Mouse (Mus musculus): ENCODE data around the gene Papln. TPM values are rescaled to one million over a fixed set of nuclear protein-coding genes. Genes with fewer than 3 reads are reported as not detected.
A peak's percentile ranks its signal among the peaks of the same experiment; 100 is the strongest.

Papln gene
- polyA plus RNA-seq, 1 experiment from 2014 or later: 0.44 TPM

GRCm38 (mm10) chr12:83781204-83781603 lies 17.8 kb downstream of the Papln start:
- Histone ChIP-seq H3K27me3 (ENCODE audit: control insufficient read depth, insufficient read depth, low read length) (no peaks in the 10 kb centered on the region), H3K9me3 (ENCODE audit: control insufficient read depth, low read length) (no peaks in the 10 kb centered on the region), H3K4me1 (replicated peaks; ENCODE audit: control insufficient read depth, insufficient read depth, low read length) (no peaks in the 10 kb centered on the region), H3K9ac (no peak overlapping the region), H3K4me2 (replicated peaks) (no peak overlapping the region), H3K36me3 (replicated peaks; ENCODE audit: control insufficient read depth, insufficient read depth) (no peaks in the 10 kb centered on the region), H3K4me3 (replicated peaks; ENCODE audit: low read length) (no peak overlapping the region), H3K27ac (no peak overlapping the region)
- DNase-seq (ENCODE audit: low spot score) (no peak), ATAC-seq (ENCODE audit: low FRiP score) (no peak)
- 60% methylated on average over 7 of the region's 7 CpGs for WGBS

- no peak for ATAC-seq (ENCODE audit: low FRiP score)
- H3K9ac ChIP-seq: no peak overlapping the region
- H3K4me1 ChIP-seq (replicated peaks; ENCODE audit: control insufficient read depth, insufficient read depth, low read length): no peaks in the 10 kb centered on the region
- H3K27ac ChIP-seq: no peak overlapping the region
- no peaks in the 10 kb centered on the region for H3K9me3 ChIP-seq (ENCODE audit: control insufficient read depth, low read length)
- no peaks in the 10 kb centered on the region for H3K27me3 ChIP-seq (ENCODE audit: control insufficient read depth, insufficient read depth, low read length)
- no peak for DNase-seq (ENCODE audit: low spot score)
- no peak overlapping the region for H3K4me2 ChIP-seq (replicated peaks)
- 72% methylated on average over 23 of the region's 23 CpGs for WGBS
- H3K4me3 ChIP-seq (replicated peaks; ENCODE audit: low read length): no peak overlapping the region
- no peaks in the 10 kb centered on the region for H3K36me3 ChIP-seq (replicated peaks; ENCODE audit: control insufficient read depth, insufficient read depth)
Observed at GRCm38 (mm10) chr12:83781640-83782278, 18.3 kb downstream of the Papln start.

GRCm38 (mm10) chr12:83782669-83783068 lies 19.2 kb downstream of the Papln start:
- H3K36me3 ChIP-seq (replicated peaks; ENCODE audit: control insufficient read depth, insufficient read depth): no peaks in the 10 kb centered on the region
- no peaks in the 10 kb centered on the region for H3K27me3 ChIP-seq (ENCODE audit: control insufficient read depth, insufficient read depth, low read length)
- no peak overlapping the region for H3K27ac ChIP-seq
- no peak overlapping the region for H3K4me2 ChIP-seq (replicated peaks)
- no peak for DNase-seq (ENCODE audit: low spot score)
- H3K4me3 ChIP-seq (replicated peaks; ENCODE audit: low read length): no peak overlapping the region
- ATAC-seq (ENCODE audit: low FRiP score): no peak
- 83% methylated on average over 10 of the region's 10 CpGs for WGBS
- no peaks in the 10 kb centered on the region for H3K9me3 ChIP-seq (ENCODE audit: control insufficient read depth, low read length)
- H3K4me1 ChIP-seq (replicated peaks; ENCODE audit: control insufficient read depth, insufficient read depth, low read length): no peaks in the 10 kb centered on the region
- no peak overlapping the region for H3K9ac ChIP-seq

- Histone ChIP-seq H3K27ac (no peak overlapping the region), H3K9ac (no peak overlapping the region), H3K4me1 (replicated peaks; ENCODE audit: control insufficient read depth, insufficient read depth, low read length) (no peaks in the 10 kb centered on the region), H3K27me3 (ENCODE audit: control insufficient read depth, insufficient read depth, low read length) (no peaks in the 10 kb centered on the region), H3K4me2 (replicated peaks) (no peak overlapping the region), H3K9me3 (ENCODE audit: control insufficient read depth, low read length) (no peaks in the 10 kb centered on the region), H3K36me3 (replicated peaks; ENCODE audit: control insufficient read depth, insufficient read depth) (no peaks in the 10 kb centered on the region), H3K4me3 (replicated peaks; ENCODE audit: low read length) (no peak overlapping the region)
- WGBS: 64% methylated on average over 4 of the region's 4 CpGs
- ATAC-seq (ENCODE audit: low FRiP score) (no peak), DNase-seq (ENCODE audit: low spot score) (no peak)
Observed at GRCm38 (mm10) chr12:83785305-83785704, 21.9 kb downstream of the Papln start.

DNA sequence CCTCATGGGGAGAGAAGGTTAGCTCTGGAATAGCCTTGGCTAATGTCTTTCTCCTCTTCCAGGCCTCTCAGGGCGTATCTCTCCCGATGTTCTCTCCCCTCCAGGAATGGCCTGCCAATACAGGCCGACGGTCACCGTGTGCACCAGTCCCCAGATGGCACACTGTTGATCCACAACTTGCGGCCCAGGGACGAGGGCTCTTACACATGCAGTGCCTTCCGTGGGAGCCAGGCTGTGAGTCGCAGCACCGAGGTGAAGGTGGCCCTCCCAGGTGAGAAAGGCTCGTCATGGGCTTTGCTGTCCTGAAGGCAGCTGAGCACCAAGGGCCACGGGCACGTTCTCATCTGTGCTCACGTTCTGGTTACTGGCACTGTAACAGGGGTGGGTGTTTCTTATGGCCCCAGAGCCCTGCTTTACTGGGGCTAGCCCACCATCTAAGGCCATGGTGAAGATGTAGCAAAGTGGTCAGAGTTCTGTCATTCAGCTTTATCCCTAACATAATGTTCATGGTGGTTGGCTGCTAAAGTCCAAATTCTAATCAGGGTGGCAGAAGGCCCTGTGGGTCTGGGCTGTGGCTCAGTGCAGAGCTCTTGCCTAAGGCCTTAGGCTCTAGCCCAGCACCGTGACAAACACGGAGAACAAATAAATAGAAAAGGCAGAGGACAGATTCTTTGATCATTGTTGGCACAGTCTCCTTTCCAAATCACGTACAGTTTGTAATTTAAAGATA lies 25.8 kb downstream of the Papln start:
- Histone ChIP-seq H3K36me3 (replicated peaks; ENCODE audit: control insufficient read depth, insufficient read depth) (peaks cover 11% of the 10 kb centered on the region; the same call in 1 of the 2 replicates), H3K9ac (no peak overlapping the region), H3K27ac (no peak overlapping the region), H3K4me2 (replicated peaks) (no peak overlapping the region), H3K27me3 (ENCODE audit: control insufficient read depth, insufficient read depth, low read length) (no peaks in the 10 kb centered on the region), H3K4me1 (replicated peaks; ENCODE audit: control insufficient read depth, insufficient read depth, low read length) (no peaks in the 10 kb centered on the region), H3K4me3 (replicated peaks; ENCODE audit: low read length) (no peak overlapping the region), H3K9me3 (ENCODE audit: control insufficient read depth, low read length) (no peaks in the 10 kb centered on the region)
- DNase-seq (ENCODE audit: low spot score) (no peak), ATAC-seq (ENCODE audit: low FRiP score) (no peak)
- WGBS: 88% methylated on average over 17 of the region's 17 CpGs

- H3K4me2 ChIP-seq (replicated peaks): no peak overlapping the region
- H3K27ac ChIP-seq: no peak overlapping the region
- no peak for DNase-seq (ENCODE audit: low spot score)
- no peaks in the 10 kb centered on the region for H3K4me1 ChIP-seq (replicated peaks; ENCODE audit: control insufficient read depth, insufficient read depth, low read length)
- 60% methylated on average over 4 of the region's 4 CpGs for WGBS
- no peaks in the 10 kb centered on the region for H3K9me3 ChIP-seq (ENCODE audit: control insufficient read depth, low read length)
- H3K4me3 ChIP-seq (replicated peaks; ENCODE audit: low read length): no peak overlapping the region
- H3K27me3 ChIP-seq (ENCODE audit: control insufficient read depth, insufficient read depth, low read length): no peaks in the 10 kb centered on the region
- peaks cover 15% of the 10 kb centered on the region; the same call in 1 of the 2 replicates for H3K36me3 ChIP-seq (replicated peaks; ENCODE audit: control insufficient read depth, insufficient read depth)
- ATAC-seq (ENCODE audit: low FRiP score): no peak
- H3K9ac ChIP-seq: no peak overlapping the region
Observed at GRCm38 (mm10) chr12:83789781-83790140, 26.3 kb downstream of the Papln start.

DNA sequence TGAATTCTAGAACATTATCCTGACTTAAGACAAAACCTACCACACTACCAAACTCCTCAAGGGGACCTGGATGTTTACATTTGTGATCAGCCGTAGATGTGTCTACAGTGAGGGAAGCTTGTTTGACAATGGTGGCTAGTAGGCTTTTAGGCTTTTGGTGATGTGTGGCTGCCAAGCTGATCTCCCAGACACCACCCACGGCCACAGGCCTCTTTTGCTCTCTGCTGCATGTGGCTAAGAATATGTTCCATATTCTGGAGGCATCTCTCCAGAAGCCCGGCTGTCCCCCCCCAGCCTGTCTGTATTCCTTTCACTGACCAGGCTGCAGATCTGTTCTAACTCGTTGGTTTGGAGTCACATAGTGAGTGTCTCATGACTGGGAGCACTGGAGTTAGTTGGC lies 27.3 kb downstream of the Papln start:
- Histone ChIP-seq H3K9me3 (ENCODE audit: control insufficient read depth, low read length) (no peaks in the 10 kb centered on the region), H3K4me3 (replicated peaks; ENCODE audit: low read length) (no peak overlapping the region), H3K36me3 (replicated peaks; ENCODE audit: control insufficient read depth, insufficient read depth) (peaks cover 23% of the 10 kb centered on the region; the same call in 1 of the 2 replicates), H3K9ac (no peak overlapping the region), H3K27ac (no peak overlapping the region), H3K4me1 (replicated peaks; ENCODE audit: control insufficient read depth, insufficient read depth, low read length) (no peaks in the 10 kb centered on the region), H3K27me3 (ENCODE audit: control insufficient read depth, insufficient read depth, low read length) (no peaks in the 10 kb centered on the region), H3K4me2 (replicated peaks) (no peak overlapping the region)
- no peak for DNase-seq (ENCODE audit: low spot score)
- ATAC-seq (ENCODE audit: low FRiP score): no peak
- WGBS: 89% methylated on average over 4 of the region's 4 CpGs

- no peak overlapping the region for H3K4me2 ChIP-seq (replicated peaks)
- no peak for DNase-seq (ENCODE audit: low spot score)
Observed at GRCm38 (mm10) chr12:83791737-83792136, 28.3 kb downstream of the Papln start.

DNA sequence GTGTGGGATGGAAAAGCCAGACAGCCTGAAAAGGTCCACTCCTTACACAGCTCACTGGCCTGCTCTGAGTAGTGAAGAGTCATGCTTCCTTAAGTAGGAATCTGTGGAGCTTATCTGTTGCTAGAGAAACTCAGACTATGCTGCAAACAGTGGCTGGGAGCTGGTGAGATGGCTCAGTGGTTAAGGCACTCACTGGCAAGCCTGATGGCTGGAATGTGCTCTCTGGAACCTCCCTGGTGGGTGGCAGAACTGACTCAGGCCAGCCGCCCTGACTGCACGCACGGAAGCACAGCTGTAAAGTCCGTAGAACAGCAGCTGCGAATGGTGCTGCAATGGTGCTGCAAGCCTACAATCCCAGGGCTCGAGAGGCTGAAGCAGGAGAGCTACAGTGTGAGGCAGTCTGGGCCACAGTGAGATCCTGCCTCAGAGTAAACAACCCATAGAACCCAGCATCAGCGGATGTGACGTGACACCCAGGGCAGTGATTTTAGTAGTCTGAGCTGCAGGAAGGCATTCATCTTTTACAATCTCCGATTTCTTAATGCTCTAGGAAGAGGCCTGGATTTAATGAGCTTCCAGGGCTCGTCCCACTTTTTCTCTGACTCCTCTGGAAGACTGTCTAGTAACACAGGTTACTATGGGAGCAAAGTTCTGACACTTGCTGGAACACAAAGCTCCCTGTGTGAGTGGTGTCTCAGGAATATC lies 29.4 kb downstream of the Papln start:
- no peaks in the 10 kb centered on the region for H3K27me3 ChIP-seq (ENCODE audit: control insufficient read depth, insufficient read depth, low read length)
- H3K4me2 ChIP-seq (replicated peaks): no peak overlapping the region
- no peak overlapping the region for H3K4me3 ChIP-seq (replicated peaks; ENCODE audit: low read length)
- no peaks in the 10 kb centered on the region for H3K4me1 ChIP-seq (replicated peaks; ENCODE audit: control insufficient read depth, insufficient read depth, low read length)
- DNase-seq (ENCODE audit: low spot score) (no peak), ATAC-seq (ENCODE audit: low FRiP score) (no peak)
- H3K36me3 ChIP-seq (replicated peaks; ENCODE audit: control insufficient read depth, insufficient read depth): peaks cover 36% of the 10 kb centered on the region
- no peak overlapping the region for H3K9ac ChIP-seq
- H3K9me3 ChIP-seq (ENCODE audit: control insufficient read depth, low read length): no peaks in the 10 kb centered on the region
- 72% methylated on average over 10 of the region's 10 CpGs for WGBS
- H3K27ac ChIP-seq: no peak overlapping the region

More at GRCm38 (mm10) chr12:83791737-83792136, 28.3 kb downstream of the Papln start:
- Histone ChIP-seq H3K4me1 (replicated peaks; ENCODE audit: control insufficient read depth, insufficient read depth, low read length) (no peaks in the 10 kb centered on the region), H3K9me3 (ENCODE audit: control insufficient read depth, low read length) (no peaks in the 10 kb centered on the region), H3K27ac (0 out of 2 replicates have a peak overlapping the region, but pooled peaks have one; percentile 4), H3K4me3 (replicated peaks; ENCODE audit: low read length) (no peak overlapping the region), H3K27me3 (ENCODE audit: control insufficient read depth, insufficient read depth, low read length) (no peaks in the 10 kb centered on the region), H3K36me3 (replicated peaks; ENCODE audit: control insufficient read depth, insufficient read depth) (peaks cover 31% of the 10 kb centered on the region; the same call in 1 of the 2 replicates), H3K9ac (no peak overlapping the region)
- 75% methylated on average over 9 of the region's 10 CpGs for WGBS
- 0 out of 2 replicates have a peak, but pooled peaks have one; percentile 27 for ATAC-seq (ENCODE audit: low FRiP score)
